ENCODE assay signal across 21 mouse cellular contexts in the genomic region with DNA sequence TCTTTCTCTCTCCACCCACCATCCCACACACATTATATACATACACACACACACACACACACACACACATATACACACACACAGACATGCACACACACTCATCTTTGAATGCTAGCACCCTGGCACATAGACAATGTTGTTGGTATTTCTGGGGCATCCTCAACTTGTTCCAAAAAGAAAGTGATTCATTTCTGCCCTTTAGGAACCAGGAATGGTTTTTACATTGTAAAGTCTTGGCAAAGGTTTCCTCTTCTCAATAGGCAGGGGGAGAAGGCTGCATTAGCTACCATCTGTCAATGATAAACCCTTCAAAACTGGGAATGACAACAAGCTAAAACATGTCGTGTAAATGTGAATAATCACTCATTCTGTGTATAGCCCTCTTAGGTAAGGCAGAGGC. TPM values are rescaled to one million over a fixed set of nuclear protein-coding genes. Genes with fewer than 3 reads are reported as not detected.
DNase-seq lines count a peak whose midpoint lies in the region; TF ChIP-seq lines count a peak whose summit lies in the region.
"Had no signal": no experiment of that assay in that cellular context is flagged by ENCODE, and none has a peak within 500 bp of the region (broad histone marks: within the 10 kb centered on the region; RNA-seq: fewer than 3 reads in every experiment).

No protein-coding gene starts in this region.

- H3K27ac ChIP-seq in cerebellum, adult 2 months (ENCODE audit: insufficient read depth, low read length), result peak overlapping the region; percentile 59; the same call in 1 of the 2 replicates

- TF ChIP-seq POLR2A in cerebellum, adult 2 months (IDR thresholded peaks at IDR 0.05; ENCODE audit: borderline replicate concordance, insufficient read depth, low read length), result no peak

- no peak for TF ChIP-seq CTCF in cerebellum, adult 2 months (IDR thresholded peaks at IDR 0.05; ENCODE audit: borderline replicate concordance, insufficient read depth, low read depth, low read length)

- H3K4me1 ChIP-seq in cerebellum, adult 2 months (ENCODE audit: control insufficient read depth, insufficient read depth, low read length), result peaks cover 8% of the 10 kb centered on the region; the same call in 1 of the 2 replicates

- H3K4me3 ChIP-seq in cerebellum, adult 2 months (replicated peaks; ENCODE audit: insufficient read depth, low read depth, low read length), result no peak overlapping the region

- 11% methylated on average over 1 of the region's 1 CpGs for WGBS in cerebellum, adult 2 months

- no peaks in the 10 kb centered on the region for H3K27me3 ChIP-seq in cerebellum, adult 2 months (ENCODE audit: control insufficient read depth, insufficient read depth, low read length)
- H3K27me3 ChIP-seq: CH12.LX had no signal

- DNase-seq in cerebellum, adult 2 months, result peak in 1 of 2 experiments; percentile 72
- no peak for DNase-seq in cerebellum, postnatal 36 days
- DNase-seq in cerebellum, adult 9-10 months, result peak; percentile 42
- DNase-seq in cerebellum, postnatal 4 days (ENCODE audit: low spot score in 2 of 2), result no peak
- peak; percentile 15 for DNase-seq in NIH3T3 (ENCODE audit: low read depth)
- DNase-seq in brain, adult 2 months (ENCODE audit: low read depth, low spot score), result peak; percentile 70
- DNase-seq in spleen, adult 12 weeks (ENCODE audit: low spot score), result no peak
- DNase-seq in lung, adult 18-20 months, result no peak
- DNase-seq: adrenal gland, adult 2 months; adrenal gland, adult 8-10 months; adrenal gland, postnatal 10 days; adrenal gland, postnatal 14 days; adrenal gland, postnatal 25 days; adrenal gland, postnatal 36 days; B cell, adult 2 months; cerebellum, adult 11 months; cerebellum, adult 11-12 months; cerebellum, adult 18-20 months; cerebellum, adult 8-10 months had no signal

RNA-seq across cellular contexts. Expression of a gene that starts 14.0 kb away (rescaled TPM):
- polyA plus RNA-seq in cerebellum, adult 2 months (2012; rRNA removed), result 6.0 and 6.9 TPM in 2 replicates
- polyA plus RNA-seq: G1E had no signal

RNA-seq across cellular contexts. Expression of a gene that starts 42.0 kb away (rescaled TPM):
- 61.5 and 65.7 TPM in 2 replicates for polyA plus RNA-seq in cerebellum, adult 2 months (2012; rRNA removed)

Comparison
In these comparisons a context has a peak if more than half of its experiments do, and no peak if none do; other contexts are left out.
1. DNase-seq: peak in cerebellum, adult 9-10 months (single experiment), NIH3T3 (single experiment) and brain, adult 2 months (single experiment); none in cerebellum, postnatal 36 days (0 of 2), cerebellum, postnatal 4 days (0 of 2), spleen, adult 12 weeks (single experiment) and lung, adult 18-20 months (0 of 2).